Mouse (Mus musculus): ENCODE results near the gene Chst5.

DNA sequence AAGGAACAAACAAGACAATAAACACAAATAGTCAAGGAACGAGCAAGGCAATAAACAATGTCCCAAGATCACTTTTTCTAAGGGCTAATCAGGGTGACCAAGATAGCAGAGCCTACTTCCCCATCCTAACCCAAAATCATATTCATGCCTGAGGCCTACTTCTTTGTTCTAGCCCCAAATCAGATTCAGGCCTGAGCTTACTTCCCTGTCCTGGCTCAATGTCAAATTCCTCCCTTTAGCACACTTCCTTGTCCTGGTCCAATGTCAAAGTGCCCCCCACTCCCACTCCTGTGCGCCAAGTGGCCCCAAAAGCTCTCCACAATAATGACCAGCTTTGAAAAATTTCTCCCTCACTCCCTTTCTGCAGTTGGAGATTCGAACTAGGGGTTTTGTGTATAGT, 26.9 kb upstream of the Chst5 start:
- TF ChIP-seq GATA1 (IDR thresholded peaks at IDR 0.05; ENCODE audit: borderline replicate concordance, low read length) (no peak), FLI1 (IDR thresholded peaks at IDR 0.05; ENCODE audit: low read length) (no peak)

Measured in megakaryocyte, embryonic 14.5 days (primary cell).